In genomic region chr4:29482407-29482806, GRCm38 (mm10) we compare ENCODE assay signal across 25 mouse cellular contexts.
DNase-seq lines count a peak whose midpoint lies in the region; ATAC-seq and TF ChIP-seq lines count a peak whose summit lies in the region.
"Had no signal": no experiment of that assay in that cellular context is flagged by ENCODE, and none has a peak within 500 bp of the region (broad histone marks: within the 10 kb centered on the region; RNA-seq: fewer than 3 reads in every experiment).

No protein-coding gene starts in this region.

- H3K27me3 ChIP-seq in hindbrain, postnatal 0 days (ENCODE audit: insufficient read depth, low read length) = no peaks in the 10 kb centered on the region
- H3K27me3 ChIP-seq in hindbrain, embryonic 11.5 days (ENCODE audit: control insufficient read depth, insufficient read depth, low read length) = no peaks in the 10 kb centered on the region
- H3K27me3 ChIP-seq: CH12.LX; embryonic facial prominence, embryonic 12.5 days; embryonic facial prominence, embryonic 15.5 days; intestine, embryonic 15.5 days had no signal

- H3K4me3 ChIP-seq in hindbrain, postnatal 0 days (ENCODE audit: low read length) = no peak overlapping the region
- no peak overlapping the region for H3K4me3 ChIP-seq in hindbrain, embryonic 11.5 days (ENCODE audit: low read depth, low read length)
- H3K4me3 ChIP-seq: embryonic facial prominence, embryonic 12.5 days; embryonic facial prominence, embryonic 15.5 days; intestine, embryonic 15.5 days had no signal

- 77% methylated on average over 2 of the region's 2 CpGs for WGBS in hindbrain, postnatal 0 days
- WGBS in hindbrain, embryonic 11.5 days = 88% methylated on average over 2 of the region's 2 CpGs

- DNase-seq in cerebellum, postnatal 10 days = peak; percentile 73 to 78
- DNase-seq in cerebellum, adult 9-10 months = no peak
- peak; percentile 39 for DNase-seq in hindbrain, postnatal 0 days (ENCODE audit: low spot score)
- DNase-seq in hindbrain, embryonic 11.5 days (ENCODE audit: low spot score) = no peak
- DNase-seq in 3T3-L1 (ENCODE audit: low read depth, low spot score) = peak; percentile 44
- peak; percentile 28 for DNase-seq in retina, embryonic 14.5 days (ENCODE audit: low spot score)
- DNase-seq in adrenal gland, postnatal 25 days = no peak
- no peak for DNase-seq in testis, postnatal 10 days (ENCODE audit: low spot score)
- DNase-seq: adrenal gland, adult 8-10 months; adrenal gland, postnatal 36 days; B cell, adult 2 months; cerebellum, adult 11 months; forebrain, postnatal 0 days; gastrocnemius, postnatal 10 days; heart, adult 11 months; kidney, adult 11 months had no signal

- no peak for TF ChIP-seq CTCF in hindbrain, postnatal 0 days (IDR thresholded peaks at IDR 0.05; ENCODE audit: low read depth)

- H3K27ac ChIP-seq in hindbrain, postnatal 0 days = no peak overlapping the region
- no peak overlapping the region for H3K27ac ChIP-seq in hindbrain, embryonic 11.5 days (ENCODE audit: low read depth, low read length)
- H3K27ac ChIP-seq: embryonic facial prominence, embryonic 12.5 days; embryonic facial prominence, embryonic 15.5 days; hindbrain, embryonic 14.5 days; intestine, embryonic 15.5 days had no signal

- no peaks in the 10 kb centered on the region for H3K9me3 ChIP-seq in hindbrain, postnatal 0 days (ENCODE audit: low read length)
- no peaks in the 10 kb centered on the region for H3K9me3 ChIP-seq in hindbrain, embryonic 11.5 days (ENCODE audit: control insufficient read depth, low read length)
- H3K9me3 ChIP-seq: embryonic facial prominence, embryonic 12.5 days; embryonic facial prominence, embryonic 15.5 days; G1E; intestine, embryonic 15.5 days had no signal

- peak; percentile 24; the same call in 1 of the 2 replicates for ATAC-seq in hindbrain, postnatal 0 days
- ATAC-seq in hindbrain, embryonic 11.5 days (ENCODE audit: low FRiP score) = no peak
- ATAC-seq: activated CD4-positive, CD25-positive, alpha-beta regulatory T cell, adult 4 months; forebrain, embryonic 14.5 days; forebrain, postnatal 0 days; intestine, embryonic 15.5 days had no signal

- no peaks in the 10 kb centered on the region for H3K36me3 ChIP-seq in hindbrain, postnatal 0 days (ENCODE audit: insufficient read depth, low read length)
- no peaks in the 10 kb centered on the region for H3K36me3 ChIP-seq in hindbrain, embryonic 11.5 days (ENCODE audit: control insufficient read depth, insufficient read depth, low read length)
- H3K36me3 ChIP-seq: embryonic facial prominence, embryonic 12.5 days; embryonic facial prominence, embryonic 15.5 days; G1E; intestine, embryonic 15.5 days had no signal

- no peaks in the 10 kb centered on the region for H3K4me1 ChIP-seq in hindbrain, postnatal 0 days (ENCODE audit: insufficient read depth, low read length)
- H3K4me1 ChIP-seq in hindbrain, embryonic 11.5 days (replicated peaks; ENCODE audit: control insufficient read depth, insufficient read depth, low read length) = no peaks in the 10 kb centered on the region
- H3K4me1 ChIP-seq: embryonic facial prominence, embryonic 12.5 days; embryonic facial prominence, embryonic 15.5 days; intestine, embryonic 15.5 days had no signal

- no peak overlapping the region for H3K9ac ChIP-seq in hindbrain, postnatal 0 days (replicated peaks; ENCODE audit: low read length)
- H3K9ac ChIP-seq in hindbrain, embryonic 11.5 days (ENCODE audit: low read depth, low read length) = no peak overlapping the region
- H3K9ac ChIP-seq: embryonic facial prominence, embryonic 12.5 days; embryonic facial prominence, embryonic 15.5 days; forebrain, postnatal 0 days; hindbrain, embryonic 14.5 days; intestine, embryonic 15.5 days had no signal

- H3K4me2 ChIP-seq in hindbrain, postnatal 0 days (ENCODE audit: low read depth, low read length) = no peak overlapping the region
- H3K4me2 ChIP-seq in hindbrain, embryonic 11.5 days (replicated peaks; ENCODE audit: low read depth, low read length) = no peak overlapping the region
- H3K4me2 ChIP-seq: embryonic facial prominence, embryonic 12.5 days; embryonic facial prominence, embryonic 15.5 days; heart, embryonic 11.5 days; hindbrain, embryonic 14.5 days; intestine, embryonic 15.5 days had no signal

Comparison
In these comparisons a context has a peak if more than half of its experiments do, and no peak if none do; other contexts are left out.
1. DNase-seq: peak in cerebellum, postnatal 10 days (2 of 2), hindbrain, postnatal 0 days (single experiment), 3T3-L1 (single experiment) and retina, embryonic 14.5 days (single experiment); none in cerebellum, adult 9-10 months (single experiment), hindbrain, embryonic 11.5 days (single experiment), adrenal gland, postnatal 25 days (single experiment) and testis, postnatal 10 days (single experiment).